Mouse (Mus musculus) ES-E14 (cell line): ENCODE results near the gene Akap2.

Experiments
- HCFC1 ChIP-seq: IDR thresholded peaks from 2 replicates; pipeline ENCODE4 v1.6.1; 2012; ENCODE audit warnings: low read length, inconsistent platforms, borderline replicate concordance; ENCODE audit not compliant: insufficient read depth
- MAFK ChIP-seq: IDR thresholded peaks from 2 replicates; pipeline ENCODE4 v1.6.1; 2014; ENCODE audit warnings: mild to moderate bottlenecking, low read depth, low read length, inconsistent platforms; ENCODE audit not compliant: insufficient read depth
- ZC3H11A ChIP-seq: IDR thresholded peaks from 2 replicates; pipeline ENCODE4 v1.6.1; 2012; ENCODE audit warnings: low read depth, mild to moderate bottlenecking, inconsistent platforms, low read length, borderline replicate concordance
- ZNF384 ChIP-seq: IDR thresholded peaks from 2 replicates; pipeline ENCODE4 v1.6.1; 2012; ENCODE audit warnings: low read depth, low read length, inconsistent platforms

GRCm38 (mm10) chr4:57755085-57755484 is 37.6 kb downstream of the Akap2 start:
- no peak for TF ChIP-seq ZC3H11A
- TF ChIP-seq MAFK: no peak
- no peak for TF ChIP-seq ZNF384
- TF ChIP-seq HCFC1: no peak
